Mouse (Mus musculus) Patski (cell line): ENCODE measurements around the gene 1700020A23Rik. TPM values are rescaled to one million over a fixed set of nuclear protein-coding genes. Genes with fewer than 3 reads are reported as not detected.

Experiments
- ATAC-seq: fragments of 100-300 bp; one replicate; pipeline ENCODE4 v1.8.0; 2021
- CTCF ChIA-PET: fragments of 350-600 bp; sonication (Branson Sonifier 250); formaldehyde crosslinking; loops from one replicate; lab custom pipeline; 2022; ENCODE audit warnings: inconsistent platforms; lab: Charles Lee
- POLR2A ChIA-PET: fragments of 350-600 bp; sonication (Branson Sonifier 250); formaldehyde crosslinking; loops from one replicate; lab custom pipeline; 2022; ENCODE audit warnings: antibody characterized with exemption, inconsistent platforms; lab: Charles Lee
- DNase-seq: peaks from one replicate; pipeline ENCODE4 v3.0.0-alpha.2; 2011; ENCODE audit warnings: low read depth, low spot score
- H3K27me3 ChIP-seq: fragments of 371-371 bp; one replicate; pipeline ENCODE4 v1.5.1; 2021
- CTCF ChIP-seq: fragments of 100-300 bp; IDR thresholded peaks from one replicate; pipeline ENCODE4 v1.5.1; 2021
- in situ Hi-C: fragments of 300-500 bp; cut with MboI; formaldehyde crosslinking; loops from 3 replicates; pipeline ENCODE4 v1.11.1; 2018; ENCODE audit warnings: low pct_unique_long_range_greater_than_20kb, mixed read lengths
- polyA plus RNA-seq: library from polyadenylated mRNA; unstranded; gene quantifications from one replicate; pipeline ENCODE4 v1.2.3, GENCODE M21; 2021

1700020A23Rik gene
- polyA plus RNA-seq, 1 experiment from 2014 or later: not detected

GRCm38 (mm10) chr2:130429851-130430250 is 24.8 kb downstream of the 1700020A23Rik start:
- TF ChIP-seq CTCF: no peak
- ATAC-seq (no peak), DNase-seq (no peak)
- in situ Hi-C loops: no loop called here
- no peaks in the 10 kb centered on the region for H3K27me3 ChIP-seq
- CTCF ChIA-PET: no interaction called here
- POLR2A ChIA-PET: interaction anchor here (0.6 kb wide), 2 partner anchors 45 to 96 kb away, joined by 3 to 5 read pairs; no protein-coding TSS in a partner anchor

- POLR2A ChIA-PET: interaction anchor here (0.6 kb wide), 1 partner anchor 95 kb away, joined by 3 read pairs; no protein-coding TSS in a partner anchor
Measured at GRCm38 (mm10) chr2:130430484-130430883, 25.4 kb downstream of the 1700020A23Rik start.

GRCm38 (mm10) chr2:130432157-130432556 is 27.1 kb downstream of the 1700020A23Rik start:
- ChIA-PET POLR2A (no interaction called here), CTCF (interaction anchor here (1.2 to 2.4 kb wide), 3 partner anchors 8 to 19 kb away, joined by 3 to 9 read pairs (median 3); partner anchors contain the start of genes Pced1a and Vps16)
- DNase-seq (no peak), ATAC-seq (no peak)
- H3K27me3 ChIP-seq: no peaks in the 10 kb centered on the region
- in situ Hi-C loops: no loop called here
- no peak for TF ChIP-seq CTCF

More at GRCm38 (mm10) chr2:130430484-130430883, 25.4 kb downstream of the 1700020A23Rik start:
- CTCF ChIA-PET: no interaction called here
- in situ Hi-C loops: no loop called here
- no peak for TF ChIP-seq CTCF
- no peak for DNase-seq
- ATAC-seq: no peak
- no peaks in the 10 kb centered on the region for H3K27me3 ChIP-seq

GRCm38 (mm10) chr2:130433152-130433551 is 28.1 kb downstream of the 1700020A23Rik start:
- no peak for ATAC-seq
- in situ Hi-C loops: no loop called here
- POLR2A ChIA-PET: interaction anchor here (0.6 to 1.7 kb wide), 2 partner anchors 9 to 42 kb away, joined by 4 to 12 read pairs; partner anchors contain the start of genes Pced1a and Vps16

GRCm38 (mm10) chr2:130436769-130437168 is 31.7 kb downstream of the 1700020A23Rik start:
- in situ Hi-C loops: no loop called here
- no peaks in the 10 kb centered on the region for H3K27me3 ChIP-seq
- ATAC-seq: no peak
- ChIA-PET CTCF (interaction anchor here (0.6 to 1.4 kb wide), 4 partner anchors 8 to 48 kb away, joined by 3 to 4 read pairs (median 3); partner anchors contain the start of gene Vps16), POLR2A (interaction anchor here (0.7 kb wide), 1 partner anchor 12 kb away, joined by 3 read pairs; the partner anchor contains the start of gene Pced1a)
- TF ChIP-seq CTCF: no peak
- DNase-seq: no peak

More at GRCm38 (mm10) chr2:130433152-130433551, 28.1 kb downstream of the 1700020A23Rik start:
- no peak for TF ChIP-seq CTCF
- DNase-seq: no peak
- CTCF ChIA-PET: interaction anchor here (0.8 to 2.4 kb wide), 5 partner anchors 9 to 44 kb away, joined by 3 to 9 read pairs (median 3); partner anchors contain the start of genes Pced1a and Vps16
- no peaks in the 10 kb centered on the region for H3K27me3 ChIP-seq

- in situ Hi-C loops: no loop called here
- DNase-seq (no peak), ATAC-seq (no peak)
- no peak for TF ChIP-seq CTCF
- ChIA-PET CTCF (no interaction called here), POLR2A (no interaction called here)
- no peaks in the 10 kb centered on the region for H3K27me3 ChIP-seq
Measured at GRCm38 (mm10) chr2:130438861-130439260, 33.8 kb downstream of the 1700020A23Rik start.

GRCm38 (mm10) chr2:130439840-130440480 is 34.9 kb downstream of the 1700020A23Rik start:
- no peak for DNase-seq
- POLR2A ChIA-PET: interaction anchor here (0.5 kb wide), 1 partner anchor 13 kb away, joined by 4 read pairs; no protein-coding TSS in a partner anchor
- ATAC-seq: no peak
- in situ Hi-C loops: no loop called here
- CTCF ChIA-PET: no interaction called here
- no peak for TF ChIP-seq CTCF
- H3K27me3 ChIP-seq: no peaks in the 10 kb centered on the region

- ATAC-seq (no peak), DNase-seq (no peak)
- TF ChIP-seq CTCF: no peak
- H3K27me3 ChIP-seq: no peaks in the 10 kb centered on the region
- in situ Hi-C loops: no loop called here
- ChIA-PET POLR2A (no interaction called here), CTCF (interaction anchor here (1.3 kb wide), 1 partner anchor 53 kb away, joined by 4 read pairs; no protein-coding TSS in a partner anchor)
Measured at GRCm38 (mm10) chr2:130442162-130442561, 37.1 kb downstream of the 1700020A23Rik start.

GRCm38 (mm10) chr2:130448449-130448848 is 43.4 kb downstream of the 1700020A23Rik start:
- ChIA-PET CTCF (no interaction called here), POLR2A (no interaction called here)
- in situ Hi-C loops: loop anchor here (5.0 kb wide), 1 partner anchor 79 kb away; no protein-coding TSS in a partner anchor
- ATAC-seq (no peak), DNase-seq (no peak)
- TF ChIP-seq CTCF: no peak
- no peaks in the 10 kb centered on the region for H3K27me3 ChIP-seq

GRCm38 (mm10) chr2:130449021-130449793 is 44.1 kb downstream of the 1700020A23Rik start:
- H3K27me3 ChIP-seq: no peaks in the 10 kb centered on the region
- ATAC-seq (no peak), DNase-seq (no peak)
- ChIA-PET POLR2A (no interaction called here), CTCF (no interaction called here)
- in situ Hi-C loops: loop anchor here (5.0 kb wide), 1 partner anchor 78 kb away; no protein-coding TSS in a partner anchor
- no peak for TF ChIP-seq CTCF
